Mouse (Mus musculus): Measurements from ENCODE around the gene Mreg. TPM values are rescaled to one million over a fixed set of nuclear protein-coding genes. Genes with fewer than 3 reads are reported as not detected.

The Mreg gene
- total and polyA plus RNA-seq, 3 experiments: not detected

DNA sequence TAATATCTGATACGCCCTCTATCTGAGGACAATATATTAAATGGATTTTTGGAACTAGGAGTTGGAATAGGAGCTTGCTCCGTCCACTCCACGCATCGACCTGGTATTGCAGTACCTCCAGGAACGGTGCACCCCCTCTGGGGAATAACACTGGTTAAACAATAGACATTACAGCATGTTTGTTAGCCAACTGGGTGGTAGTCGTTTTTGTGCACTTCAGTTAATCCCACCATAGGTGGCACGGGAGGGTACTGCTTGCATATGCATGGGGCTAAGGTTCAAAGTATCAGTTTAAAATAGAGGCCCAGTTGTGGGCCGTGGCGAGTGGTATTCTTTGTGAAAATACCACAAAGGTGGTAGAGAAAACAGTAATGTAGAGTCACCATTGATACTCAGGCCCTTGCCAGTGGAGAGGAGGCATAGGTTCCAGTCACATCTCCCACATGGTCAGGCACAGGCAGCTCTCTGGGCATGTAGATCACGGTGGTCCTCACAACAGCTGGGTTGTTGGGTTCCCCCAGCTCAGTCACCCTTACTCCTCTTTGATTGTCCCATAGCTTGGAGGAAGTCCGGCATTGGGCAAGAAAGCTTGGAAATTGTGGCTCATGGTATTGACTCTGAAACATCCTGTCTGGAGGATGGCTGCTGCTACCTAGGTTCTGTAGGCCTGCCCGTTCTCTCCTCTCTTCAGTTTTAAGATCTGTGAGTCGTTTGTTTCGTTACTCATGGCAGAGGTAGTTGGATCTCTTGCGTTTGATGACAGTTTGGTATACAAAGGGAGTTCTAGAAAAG, 43.2 kb upstream of the Mreg start (continued):
- TF ChIP-seq ELF1 (IDR thresholded peaks at IDR 0.05; ENCODE audit: low read depth, low read length): no peak
- no peak for TF ChIP-seq ZNF384 (IDR thresholded peaks at IDR 0.05; ENCODE audit: low read depth, low read length)
- TF ChIP-seq RCOR1 (IDR thresholded peaks at IDR 0.05; ENCODE audit: low read depth, low read length): peak; percentile 67; the same call in 1 of the 2 replicates
- TF ChIP-seq NRF1 (IDR thresholded peaks at IDR 0.05; ENCODE audit: insufficient read depth, low read depth, low read length, poor library complexity, severe bottlenecking): no peak
- no peak for TF ChIP-seq MAZ (IDR thresholded peaks at IDR 0.05; ENCODE audit: low read depth, low read length)
- TF ChIP-seq UBTF (IDR thresholded peaks at IDR 0.05; ENCODE audit: borderline replicate concordance, insufficient read depth, low read depth, low read length): peak; percentile 86; the same call in 1 of the 2 replicates
- no peak for TF ChIP-seq CTCF (IDR thresholded peaks at IDR 0.05 in 2 of 3, conservative IDR thresholded peaks at IDR 0.05 in 1 of 3; ENCODE audit: control insufficient read depth in 1 of 3, insufficient read depth in 1 of 3, low read depth in 2 of 3, low read length in 3 of 3, poor library complexity in 1 of 3, severe bottlenecking in 1 of 3)
- peak; percentile 15; the same call in 1 of the 2 replicates for TF ChIP-seq TAL1 (IDR thresholded peaks at IDR 0.05; ENCODE audit: low read length)
- peak; percentile 98 to 99 for TF ChIP-seq POLR2A (IDR thresholded peaks at IDR 0.05; ENCODE audit: control insufficient read depth in 1 of 2, insufficient read depth in 1 of 2, low read depth in 1 of 2, low read length in 2 of 2, poor library complexity in 1 of 2)
- TF ChIP-seq ETS1 (IDR thresholded peaks at IDR 0.05; ENCODE audit: low read depth, low read length): peak; percentile 91
- TF ChIP-seq ZKSCAN1 (IDR thresholded peaks at IDR 0.05; ENCODE audit: low read depth, low read length): no peak
- TF ChIP-seq USF1 (IDR thresholded peaks at IDR 0.05; ENCODE audit: low read depth, low read length): no peak
- no peak for TF ChIP-seq TCF12 (IDR thresholded peaks at IDR 0.05; ENCODE audit: low read depth, low read length)
- TF ChIP-seq ZC3H11A (IDR thresholded peaks at IDR 0.05; ENCODE audit: low read depth, low read length): no peak
- TF ChIP-seq SIN3A (IDR thresholded peaks at IDR 0.05; ENCODE audit: low read length): no peak; the same call in 1 of the 2 replicates
- no peak for TF ChIP-seq MEF2A (IDR thresholded peaks at IDR 0.05; ENCODE audit: extremely low read depth, insufficient replicate concordance, low read depth, low read length, poor library complexity, severe bottlenecking)
- TF ChIP-seq NELFE (IDR thresholded peaks at IDR 0.05; ENCODE audit: low read depth, low read length): peak; percentile 91
- TF ChIP-seq HCFC1 (IDR thresholded peaks at IDR 0.05; ENCODE audit: low read depth, low read length): peak; percentile 74
- TF ChIP-seq POLR2AphosphoS5 (IDR thresholded peaks at IDR 0.05; ENCODE audit: borderline replicate concordance, low read depth, low read length): peak; percentile 99

DNA sequence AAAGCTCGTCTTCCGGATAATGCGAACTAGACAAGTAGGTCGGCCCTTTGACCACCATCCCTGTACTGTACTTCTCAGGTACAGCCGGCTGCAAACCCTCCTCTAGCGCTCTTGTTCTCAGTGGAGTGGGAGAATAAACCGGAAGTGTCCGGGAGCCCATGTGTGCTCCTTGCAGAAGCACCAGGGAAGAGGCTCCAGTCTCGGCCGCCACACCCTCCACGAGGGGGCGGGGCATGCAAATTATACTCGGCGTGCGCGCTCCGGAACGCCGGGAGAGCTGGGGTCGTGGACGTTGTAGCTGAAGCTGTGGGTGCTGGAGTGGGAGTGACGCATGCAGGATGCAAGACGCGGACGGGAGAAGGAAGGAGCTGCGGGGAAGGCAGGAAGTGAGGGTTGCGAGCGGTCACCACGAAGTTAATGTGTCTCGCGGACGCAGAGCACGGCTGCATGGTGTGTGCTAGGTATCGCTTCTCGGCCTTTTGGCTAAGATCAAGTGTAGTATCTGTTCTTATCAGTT, 42.5 kb upstream of the Mreg start:
- Histone ChIP-seq H3K27ac (ENCODE audit: control insufficient read depth, low read depth, low read length) (peak overlapping the region; percentile 96), H3K36me3 (ENCODE audit: control insufficient read depth in 1 of 2, insufficient read depth in 2 of 2, low read length in 2 of 2) (peaks cover 0 to 3% of the 10 kb centered on the region in 2 experiments; a peak in 2 of 4 replicates), H3K4me1 (ENCODE audit: control insufficient read depth in 1 of 2, insufficient read depth in 2 of 2, low read length in 2 of 2) (0 out of 4 replicates have a peak, but pooled peaks cover 0 to 10% of the 10 kb centered on the region in 2 experiments), H3K9me3 (replicated peaks; ENCODE audit: insufficient read depth, low read length) (no peaks in the 10 kb centered on the region), H3K79me2 (ENCODE audit: control insufficient read depth, insufficient read depth, low read length, poor library complexity) (peaks cover 3% of the 10 kb centered on the region; the same call in 1 of the 2 replicates), H3K9ac (ENCODE audit: control insufficient read depth, low read depth, low read length, poor library complexity, severe bottlenecking) (peak overlapping the region; percentile 78), H3K27me3 (ENCODE audit: control insufficient read depth in 1 of 2, insufficient read depth in 2 of 2, low read length in 2 of 2) (no peaks in the 10 kb centered on the region), H3K4me3 (ENCODE audit: control insufficient read depth in 1 of 2, insufficient read depth in 1 of 2, low read depth in 2 of 2, low read length in 2 of 2) (peak overlapping the region; percentile 54 to 63; a peak in 3 of 4 replicates)
- DNase-seq (ENCODE audit: low read depth, low spot score): peak; percentile 97
- TF ChIP-seq POLR2A (IDR thresholded peaks at IDR 0.05; ENCODE audit: control insufficient read depth in 1 of 2, insufficient read depth in 1 of 2, low read depth in 1 of 2, low read length in 2 of 2, poor library complexity in 1 of 2) (peak; percentile 18 to 29; a peak in 1 of 4 replicates), ELF1 (IDR thresholded peaks at IDR 0.05; ENCODE audit: low read depth, low read length) (peak; percentile 86), MXI1 (IDR thresholded peaks at IDR 0.05; ENCODE audit: low read depth, low read length) (peak; percentile 83), NELFE (IDR thresholded peaks at IDR 0.05; ENCODE audit: low read depth, low read length) (peak; percentile 63), EP300 (IDR thresholded peaks at IDR 0.05; ENCODE audit: low read depth in 1 of 2, low read length in 2 of 2) (peak in 1 of 2 experiments; percentile 42; a peak in 1 of 4 replicates), MYC (IDR thresholded peaks at IDR 0.05; ENCODE audit: low read depth, low read length) (0 out of 2 replicates have a peak, but pooled peaks have one; percentile 48), MEF2A (IDR thresholded peaks at IDR 0.05; ENCODE audit: extremely low read depth, insufficient replicate concordance, low read depth, low read length, poor library complexity, severe bottlenecking) (no peak), ZKSCAN1 (IDR thresholded peaks at IDR 0.05; ENCODE audit: low read depth, low read length) (no peak), TAL1 (IDR thresholded peaks at IDR 0.05; ENCODE audit: low read length) (no peak), TBP (IDR thresholded peaks at IDR 0.05; ENCODE audit: low read depth, low read length) (peak; percentile 97), GATA1 (IDR thresholded peaks at IDR 0.05; ENCODE audit: low read depth, low read length) (no peak), ETS1 (IDR thresholded peaks at IDR 0.05; ENCODE audit: low read depth, low read length) (peak; percentile 65), TCF12 (IDR thresholded peaks at IDR 0.05; ENCODE audit: low read depth, low read length) (peak; percentile 67), MAX (IDR thresholded peaks at IDR 0.05; ENCODE audit: low read length) (peak; percentile 40; the same call in 1 of the 2 replicates), BHLHE40 (IDR thresholded peaks at IDR 0.05; ENCODE audit: borderline replicate concordance, low read depth, low read length) (no peak), HCFC1 (IDR thresholded peaks at IDR 0.05; ENCODE audit: low read depth, low read length) (peak; percentile 58), ZMIZ1 (IDR thresholded peaks at IDR 0.05; ENCODE audit: low read depth, low read length) (no peak), RCOR1 (IDR thresholded peaks at IDR 0.05; ENCODE audit: low read depth, low read length) (no peak), JUND (IDR thresholded peaks at IDR 0.05; ENCODE audit: low read depth, low read length) (0 out of 2 replicates have a peak, but pooled peaks have one; percentile 73), CHD2 (IDR thresholded peaks at IDR 0.05; ENCODE audit: low read length) (no peak), POLR2AphosphoS2 (IDR thresholded peaks at IDR 0.05; ENCODE audit: low read length) (no peak)

Measured in MEL (cell line).